Mouse (Mus musculus): Measurements from ENCODE around the gene Def8. TPM values are rescaled to one million over a fixed set of nuclear protein-coding genes. Genes with fewer than 3 reads are reported as not detected.

The Def8 gene
- total and polyA plus RNA-seq, 2 experiments from 2014 or later, result 30.9 to 91.5 TPM

- H3K4me2 ChIP-seq (ENCODE audit: low read depth, low read length), result no peak overlapping the region
- WGBS, result 91% methylated on average over 9 of the region's 9 CpGs
- ATAC-seq (ENCODE audit: insufficient read depth, low read depth) (no peak), DNase-seq (ENCODE audit: low spot score) (no peak)
- H3K36me3 ChIP-seq (replicated peaks; ENCODE audit: control insufficient read depth, insufficient read depth, low read length), result peaks cover 63% of the 10 kb centered on the region
- TF ChIP-seq EP300 (IDR thresholded peaks at IDR 0.05; ENCODE audit: low read depth), result no peak
- TF ChIP-seq CTCF (IDR thresholded peaks at IDR 0.05; ENCODE audit: low read depth), result no peak
- no peak overlapping the region for H3K9ac ChIP-seq (replicated peaks; ENCODE audit: low read depth, low read length)
- no peaks in the 10 kb centered on the region for H3K4me1 ChIP-seq (ENCODE audit: control insufficient read depth, insufficient read depth)
- H3K27me3 ChIP-seq (ENCODE audit: control insufficient read depth, insufficient read depth, low read length), result no peaks in the 10 kb centered on the region
- no peak overlapping the region for H3K4me3 ChIP-seq (ENCODE audit: low read depth, low read length)
- H3K9me3 ChIP-seq (replicated peaks; ENCODE audit: control insufficient read depth, low read length), result no peaks in the 10 kb centered on the region
- H3K27ac ChIP-seq (ENCODE audit: low read depth), result no peak overlapping the region
Observed at GRCm38 (mm10) chr8:123504591-123505195, 81.4 kb downstream of the Def8 start.

GRCm38 (mm10) chr8:123505267-123505666 lies 81.9 kb downstream of the Def8 start:
- Histone ChIP-seq H3K4me3 (ENCODE audit: low read depth, low read length) (no peak overlapping the region), H3K9me3 (replicated peaks; ENCODE audit: control insufficient read depth, low read length) (no peaks in the 10 kb centered on the region), H3K9ac (replicated peaks; ENCODE audit: low read depth, low read length) (no peak overlapping the region), H3K4me1 (ENCODE audit: control insufficient read depth, insufficient read depth) (no peaks in the 10 kb centered on the region), H3K36me3 (replicated peaks; ENCODE audit: control insufficient read depth, insufficient read depth, low read length) (peaks cover 57% of the 10 kb centered on the region), H3K27ac (ENCODE audit: low read depth) (no peak overlapping the region), H3K27me3 (ENCODE audit: control insufficient read depth, insufficient read depth, low read length) (no peaks in the 10 kb centered on the region), H3K4me2 (ENCODE audit: low read depth, low read length) (no peak overlapping the region)
- TF ChIP-seq CTCF (IDR thresholded peaks at IDR 0.05; ENCODE audit: low read depth) (no peak), EP300 (IDR thresholded peaks at IDR 0.05; ENCODE audit: low read depth) (no peak)
- no peak for ATAC-seq (ENCODE audit: insufficient read depth, low read depth)
- WGBS, result 84% methylated on average over 4 of the region's 4 CpGs
- DNase-seq (ENCODE audit: low spot score), result no peak

- TF ChIP-seq CTCF (IDR thresholded peaks at IDR 0.05; ENCODE audit: low read depth) (no peak), EP300 (IDR thresholded peaks at IDR 0.05; ENCODE audit: low read depth) (no peak)
- no peak overlapping the region for H3K4me2 ChIP-seq (ENCODE audit: low read depth, low read length)
- H3K27me3 ChIP-seq (ENCODE audit: control insufficient read depth, insufficient read depth, low read length), result no peaks in the 10 kb centered on the region
- no peak overlapping the region for H3K27ac ChIP-seq (ENCODE audit: low read depth)
- peaks cover 53% of the 10 kb centered on the region for H3K36me3 ChIP-seq (replicated peaks; ENCODE audit: control insufficient read depth, insufficient read depth, low read length)
- ATAC-seq (ENCODE audit: insufficient read depth, low read depth) (no peak), DNase-seq (ENCODE audit: low spot score) (no peak)
- no peak overlapping the region for H3K9ac ChIP-seq (replicated peaks; ENCODE audit: low read depth, low read length)
- WGBS, result 88% methylated on average over 9 of the region's 9 CpGs
- H3K4me3 ChIP-seq (ENCODE audit: low read depth, low read length), result no peak overlapping the region
- no peaks in the 10 kb centered on the region for H3K4me1 ChIP-seq (ENCODE audit: control insufficient read depth, insufficient read depth)
- H3K9me3 ChIP-seq (replicated peaks; ENCODE audit: control insufficient read depth, low read length), result no peaks in the 10 kb centered on the region
Observed at GRCm38 (mm10) chr8:123505695-123506094, 82.4 kb downstream of the Def8 start.

DNA sequence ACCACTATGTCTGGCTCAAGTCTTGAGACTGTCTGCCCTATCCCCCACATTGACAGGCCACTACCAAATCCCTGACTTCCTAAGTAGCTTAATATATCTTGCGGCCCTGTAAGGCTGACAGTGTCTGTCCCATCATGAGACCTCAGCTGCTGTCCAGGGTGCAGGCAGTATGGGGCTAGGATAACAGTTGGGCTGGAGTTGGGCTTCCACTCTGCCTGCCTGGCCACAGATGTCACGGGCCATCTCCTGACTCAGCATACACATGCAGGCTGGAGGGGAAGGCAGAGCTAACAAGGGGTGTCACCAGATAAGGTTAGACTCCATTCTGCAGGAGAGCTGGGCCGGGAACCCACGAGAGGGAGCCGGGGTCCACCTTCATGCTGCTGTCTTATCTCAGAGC lies 83.8 kb downstream of the Def8 start:
- H3K9me3 ChIP-seq (replicated peaks; ENCODE audit: control insufficient read depth, low read length), result no peaks in the 10 kb centered on the region
- no peak overlapping the region for H3K27ac ChIP-seq (ENCODE audit: low read depth)
- peaks cover 39% of the 10 kb centered on the region for H3K36me3 ChIP-seq (replicated peaks; ENCODE audit: control insufficient read depth, insufficient read depth, low read length)
- no peaks in the 10 kb centered on the region for H3K4me1 ChIP-seq (ENCODE audit: control insufficient read depth, insufficient read depth)
- H3K27me3 ChIP-seq (ENCODE audit: control insufficient read depth, insufficient read depth, low read length), result no peaks in the 10 kb centered on the region
- DNase-seq (ENCODE audit: low spot score) (no peak), ATAC-seq (ENCODE audit: insufficient read depth, low read depth) (no peak)
- H3K9ac ChIP-seq (replicated peaks; ENCODE audit: low read depth, low read length), result no peak overlapping the region
- no peak overlapping the region for H3K4me2 ChIP-seq (ENCODE audit: low read depth, low read length)
- no peak overlapping the region for H3K4me3 ChIP-seq (ENCODE audit: low read depth, low read length)
- no peak for TF ChIP-seq EP300 (IDR thresholded peaks at IDR 0.05; ENCODE audit: low read depth)
- no peak for TF ChIP-seq CTCF (IDR thresholded peaks at IDR 0.05; ENCODE audit: low read depth)
- 96% methylated on average over 5 of the region's 5 CpGs for WGBS

DNA sequence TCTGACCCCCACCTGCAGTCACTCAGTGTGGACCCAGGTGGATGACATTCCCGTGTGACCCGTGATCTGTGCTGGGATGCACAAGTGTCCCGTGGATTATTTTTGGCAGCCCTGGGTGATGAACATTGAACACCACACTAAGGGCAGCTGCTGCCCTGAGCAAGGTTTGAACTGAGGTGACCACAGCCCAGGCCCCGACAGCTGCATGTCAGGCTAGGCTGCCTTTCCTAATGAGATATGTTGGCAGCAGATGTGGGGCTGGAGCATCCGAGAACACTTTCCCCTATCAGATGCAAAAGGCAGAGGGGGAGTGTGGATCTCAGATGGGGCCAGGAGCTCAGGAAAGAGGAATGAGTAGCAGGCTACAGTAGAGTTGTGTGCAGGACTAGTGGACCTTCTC lies 87.5 kb downstream of the Def8 start:
- no peak overlapping the region for H3K9ac ChIP-seq (replicated peaks; ENCODE audit: low read depth, low read length)
- H3K36me3 ChIP-seq (replicated peaks; ENCODE audit: control insufficient read depth, insufficient read depth, low read length), result peaks cover 5% of the 10 kb centered on the region; the same call in 1 of the 2 replicates
- no peak for DNase-seq (ENCODE audit: low spot score)
- peaks cover 12% of the 10 kb centered on the region; the same call in 1 of the 2 replicates for H3K4me1 ChIP-seq (ENCODE audit: control insufficient read depth, insufficient read depth)
- H3K4me3 ChIP-seq (ENCODE audit: low read depth, low read length), result no peak overlapping the region
- 59% methylated on average over 5 of the region's 5 CpGs for WGBS
- H3K27ac ChIP-seq (ENCODE audit: low read depth), result no peak overlapping the region
- TF ChIP-seq EP300 (IDR thresholded peaks at IDR 0.05; ENCODE audit: low read depth), result no peak
- no peak for TF ChIP-seq CTCF (IDR thresholded peaks at IDR 0.05; ENCODE audit: low read depth)
- H3K27me3 ChIP-seq (ENCODE audit: control insufficient read depth, insufficient read depth, low read length), result peaks cover 32% of the 10 kb centered on the region
- H3K4me2 ChIP-seq (ENCODE audit: low read depth, low read length), result no peak overlapping the region
- no peaks in the 10 kb centered on the region for H3K9me3 ChIP-seq (replicated peaks; ENCODE audit: control insufficient read depth, low read length)
- ATAC-seq (ENCODE audit: insufficient read depth, low read depth), result no peak

Other genes starting within 250 kb of the Def8 start
- 32.3 and 58.6 TPM in 2 replicates for gene Dpep1, start 237.3 kb upstream of the Def8 start, total RNA-seq (2014; rRNA removed; ENCODE audit: low replicate concordance)
- 16.3 and 17.6 TPM in 2 replicates for gene Dpep1, start 237.3 kb upstream of the Def8 start, polyA plus RNA-seq (2015; fragmentation: Nextera tagmentation; extraction: Ambion mirVana)
- gene Chmp1a, start 210.8 kb upstream of the Def8 start, total RNA-seq (2014; rRNA removed; ENCODE audit: low replicate concordance), result 121 and 131 TPM in 2 replicates
- 91.0 and 94.3 TPM in 2 replicates for gene Chmp1a, start 210.8 kb upstream of the Def8 start, polyA plus RNA-seq (2015; fragmentation: Nextera tagmentation; extraction: Ambion mirVana)
- 5.7 and 11.4 TPM in 2 replicates for gene Spata33, start 210.7 kb upstream of the Def8 start, total RNA-seq (2014; rRNA removed; ENCODE audit: low replicate concordance)
- 17.1 and 21.3 TPM in 2 replicates for gene Spata33, start 210.7 kb upstream of the Def8 start, polyA plus RNA-seq (2015; fragmentation: Nextera tagmentation; extraction: Ambion mirVana)
- gene Cdk10, start 198.7 kb upstream of the Def8 start, total RNA-seq (2014; rRNA removed; ENCODE audit: low replicate concordance), result 26.5 and 31.9 TPM in 2 replicates
- gene Cdk10, start 198.7 kb upstream of the Def8 start, polyA plus RNA-seq (2015; fragmentation: Nextera tagmentation; extraction: Ambion mirVana), result 14.7 and 14.8 TPM in 2 replicates
- gene Spata2l, start 187.3 kb upstream of the Def8 start, total RNA-seq (2014; rRNA removed; ENCODE audit: low replicate concordance), result 3.5 and 4.2 TPM in 2 replicates
- gene Spata2l, start 187.3 kb upstream of the Def8 start, polyA plus RNA-seq (2015; fragmentation: Nextera tagmentation; extraction: Ambion mirVana), result 4.5 and 4.6 TPM in 2 replicates
- 19.4 and 24.0 TPM in 2 replicates for gene Zfp276, start 169.3 kb upstream of the Def8 start, total RNA-seq (2014; rRNA removed; ENCODE audit: low replicate concordance)
- 8.9 and 9.7 TPM in 2 replicates for gene Zfp276, start 169.3 kb upstream of the Def8 start, polyA plus RNA-seq (2015; fragmentation: Nextera tagmentation; extraction: Ambion mirVana)
- 21.4 and 32.7 TPM in 2 replicates for gene Vps9d1, start 169.2 kb upstream of the Def8 start, total RNA-seq (2014; rRNA removed; ENCODE audit: low replicate concordance)
- gene Vps9d1, start 169.2 kb upstream of the Def8 start, polyA plus RNA-seq (2015; fragmentation: Nextera tagmentation; extraction: Ambion mirVana), result 15.4 and 16.1 TPM in 2 replicates
- 24.3 and 37.1 TPM in 2 replicates for gene Fanca, start 105.0 kb upstream of the Def8 start, total RNA-seq (2014; rRNA removed; ENCODE audit: low replicate concordance)
- gene Fanca, start 105.0 kb upstream of the Def8 start, polyA plus RNA-seq (2015; fragmentation: Nextera tagmentation; extraction: Ambion mirVana), result 6.1 and 6.7 TPM in 2 replicates
- 0.15 and 1.2 TPM in 2 replicates for gene Spire2, start 90.8 kb upstream of the Def8 start, total RNA-seq (2014; rRNA removed; ENCODE audit: low replicate concordance)
- gene Spire2, start 90.8 kb upstream of the Def8 start, polyA plus RNA-seq (2015; fragmentation: Nextera tagmentation; extraction: Ambion mirVana), result 0.23 and 0.40 TPM in 2 replicates
- 172 and 193 TPM in 2 replicates for gene Tcf25, start 49.8 kb upstream of the Def8 start, total RNA-seq (2014; rRNA removed; ENCODE audit: low replicate concordance)
- gene Tcf25, start 49.8 kb upstream of the Def8 start, polyA plus RNA-seq (2015; fragmentation: Nextera tagmentation; extraction: Ambion mirVana), result 123 and 127 TPM in 2 replicates
- not detected in 2 replicates for gene Mc1r, start 16.4 kb upstream of the Def8 start, total RNA-seq (2014; rRNA removed; ENCODE audit: low replicate concordance)
- gene Mc1r, start 16.4 kb upstream of the Def8 start, polyA plus RNA-seq (2015; fragmentation: Nextera tagmentation; extraction: Ambion mirVana), result not detected in 2 replicates
- gene Tubb3, start 12.1 kb upstream of the Def8 start, total RNA-seq (2014; rRNA removed; ENCODE audit: low replicate concordance), result 1.8 and 6.1 TPM in 2 replicates
- 0.40 and 1.3 TPM in 2 replicates for gene Tubb3, start 12.1 kb upstream of the Def8 start, polyA plus RNA-seq (2015; fragmentation: Nextera tagmentation; extraction: Ambion mirVana)
- gene Afg3l1, start 54.4 kb downstream of the Def8 start, total RNA-seq (2014; rRNA removed; ENCODE audit: low replicate concordance), result 16.7 and 31.6 TPM in 2 replicates
- 39.9 and 41.2 TPM in 2 replicates for gene Afg3l1, start 54.4 kb downstream of the Def8 start, polyA plus RNA-seq (2015; fragmentation: Nextera tagmentation; extraction: Ambion mirVana)
- 0.73 TPM in 1 of 2 replicates, not detected in the other for gene Dbndd1, start 91.9 kb downstream of the Def8 start, total RNA-seq (2014; rRNA removed; ENCODE audit: low replicate concordance)
- gene Dbndd1, start 91.9 kb downstream of the Def8 start, polyA plus RNA-seq (2015; fragmentation: Nextera tagmentation; extraction: Ambion mirVana), result 0.18 and 0.38 TPM in 2 replicates
- 0.76 and 1.8 TPM in 2 replicates for gene Gas8, start 95.3 kb downstream of the Def8 start, total RNA-seq (2014; rRNA removed; ENCODE audit: low replicate concordance)
- gene Gas8, start 95.3 kb downstream of the Def8 start, polyA plus RNA-seq (2015; fragmentation: Nextera tagmentation; extraction: Ambion mirVana), result 7.1 and 7.7 TPM in 2 replicates
- 5.3 and 8.6 TPM in 2 replicates for gene Rhou, start 230.4 kb downstream of the Def8 start, total RNA-seq (2014; rRNA removed; ENCODE audit: low replicate concordance)
- gene Rhou, start 230.4 kb downstream of the Def8 start, polyA plus RNA-seq (2015; fragmentation: Nextera tagmentation; extraction: Ambion mirVana), result 2.5 and 2.8 TPM in 2 replicates